Mouse (Mus musculus) right cerebral cortex, postnatal 25 days (tissue): ENCODE data around the gene Gm6588.
A peak's percentile ranks its signal among the peaks of the same experiment; 100 is the strongest.
"Not testable (repeated sequence)": the region's sequence is repeated elsewhere in the genome, so short reads cannot be mapped to it uniquely, and the experiment has no call there.

Source experiments
- DNase-seq: peaks from one replicate; pipeline ENCODE4 v3.0.0; 2022

Gene Gm6588

GRCm38 (mm10) chr5:112448747-112449440 is at the start of gene Gm6588:
Gene Gm6588 (plus strand): TSS chr5:112449426.
- DNase-seq = no peak

- no peak for DNase-seq
Observed at GRCm38 (mm10) chr5:112402437-112402836, 46.8 kb upstream of the Gm6588 start.

GRCm38 (mm10) chr5:112406017-112406416 is 43.2 kb upstream of the Gm6588 start:
- no peak for DNase-seq

GRCm38 (mm10) chr5:112409274-112409673 is 40.0 kb upstream of the Gm6588 start:
- no peak for DNase-seq

GRCm38 (mm10) chr5:112411072-112411471 is 38.2 kb upstream of the Gm6588 start:
- DNase-seq = no peak

GRCm38 (mm10) chr5:112411514-112412335 is 37.5 kb upstream of the Gm6588 start:
- DNase-seq = peak; percentile 68

GRCm38 (mm10) chr5:112412781-112413180 is 36.4 kb upstream of the Gm6588 start:
- not testable (repeated sequence) for DNase-seq

GRCm38 (mm10) chr5:112416673-112417072 is 32.6 kb upstream of the Gm6588 start:
- no peak for DNase-seq

- DNase-seq = no peak
Observed at GRCm38 (mm10) chr5:112418023-112418422, 31.2 kb upstream of the Gm6588 start.

- DNase-seq = no peak
Observed at GRCm38 (mm10) chr5:112419535-112419934, 29.7 kb upstream of the Gm6588 start.

GRCm38 (mm10) chr5:112426635-112427034 is 22.6 kb upstream of the Gm6588 start:
- DNase-seq = no peak

- no peak for DNase-seq
Observed at GRCm38 (mm10) chr5:112427283-112427682, 21.9 kb upstream of the Gm6588 start.

GRCm38 (mm10) chr5:112428944-112429343 is 20.3 kb upstream of the Gm6588 start:
- peak; percentile 66 for DNase-seq

GRCm38 (mm10) chr5:112431120-112431775 is 18.0 kb upstream of the Gm6588 start:
- DNase-seq = no peak

GRCm38 (mm10) chr5:112432033-112432432 is 17.2 kb upstream of the Gm6588 start:
- no peak for DNase-seq

GRCm38 (mm10) chr5:112433004-112433403 is 16.2 kb upstream of the Gm6588 start:
- DNase-seq = peak; percentile 73

- DNase-seq = no peak
Observed at GRCm38 (mm10) chr5:112438535-112438934, 10.7 kb upstream of the Gm6588 start.

- no peak for DNase-seq
Observed at GRCm38 (mm10) chr5:112453088-112453487, 3.9 kb downstream of the Gm6588 start.

- DNase-seq = no peak
Observed at GRCm38 (mm10) chr5:112454966-112455555, 5.8 kb downstream of the Gm6588 start.

GRCm38 (mm10) chr5:112459903-112460302 is 10.7 kb downstream of the Gm6588 start:
- no peak for DNase-seq

- no peak for DNase-seq
Observed at GRCm38 (mm10) chr5:112466331-112466730, 17.1 kb downstream of the Gm6588 start.

GRCm38 (mm10) chr5:112468986-112469581 is 19.9 kb downstream of the Gm6588 start:
- DNase-seq = no peak

GRCm38 (mm10) chr5:112470144-112470543 is 20.9 kb downstream of the Gm6588 start:
- DNase-seq = no peak
